Mouse (Mus musculus): ENCODE data around the gene Cmas. TPM values are rescaled to one million over a fixed set of nuclear protein-coding genes. Genes with fewer than 3 reads are reported as not detected.

The Cmas gene
- polyA plus RNA-seq, 2 experiments: 54.5 to 88.7 TPM

DNA sequence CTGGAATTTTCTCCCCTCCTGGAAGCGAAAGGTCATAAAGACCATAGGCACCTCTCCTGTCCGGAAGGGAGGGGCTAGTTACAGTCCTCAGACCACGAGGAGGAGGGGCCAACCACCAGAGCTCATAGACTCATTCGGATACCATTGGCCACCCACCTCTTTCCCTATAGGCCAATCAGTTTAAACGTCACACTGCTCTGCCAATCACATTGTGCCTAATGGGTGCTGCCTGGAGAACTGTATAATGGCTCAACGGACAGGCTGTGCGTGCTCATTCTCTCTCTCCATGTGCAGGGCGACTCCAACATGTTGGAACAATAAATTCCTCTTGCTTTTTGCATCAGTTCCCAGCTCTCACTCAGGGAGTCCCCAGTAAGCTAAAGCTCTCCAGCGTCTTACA lies 5.1 kb upstream of the Cmas start:
- no peak overlapping the region for H3K4me3 ChIP-seq (replicated peaks; ENCODE audit: low read length)
- TF ChIP-seq POLR2A (IDR thresholded peaks at IDR 0.05; ENCODE audit: borderline replicate concordance, extremely low read depth, insufficient read depth, insufficient read length): no peak

DNA sequence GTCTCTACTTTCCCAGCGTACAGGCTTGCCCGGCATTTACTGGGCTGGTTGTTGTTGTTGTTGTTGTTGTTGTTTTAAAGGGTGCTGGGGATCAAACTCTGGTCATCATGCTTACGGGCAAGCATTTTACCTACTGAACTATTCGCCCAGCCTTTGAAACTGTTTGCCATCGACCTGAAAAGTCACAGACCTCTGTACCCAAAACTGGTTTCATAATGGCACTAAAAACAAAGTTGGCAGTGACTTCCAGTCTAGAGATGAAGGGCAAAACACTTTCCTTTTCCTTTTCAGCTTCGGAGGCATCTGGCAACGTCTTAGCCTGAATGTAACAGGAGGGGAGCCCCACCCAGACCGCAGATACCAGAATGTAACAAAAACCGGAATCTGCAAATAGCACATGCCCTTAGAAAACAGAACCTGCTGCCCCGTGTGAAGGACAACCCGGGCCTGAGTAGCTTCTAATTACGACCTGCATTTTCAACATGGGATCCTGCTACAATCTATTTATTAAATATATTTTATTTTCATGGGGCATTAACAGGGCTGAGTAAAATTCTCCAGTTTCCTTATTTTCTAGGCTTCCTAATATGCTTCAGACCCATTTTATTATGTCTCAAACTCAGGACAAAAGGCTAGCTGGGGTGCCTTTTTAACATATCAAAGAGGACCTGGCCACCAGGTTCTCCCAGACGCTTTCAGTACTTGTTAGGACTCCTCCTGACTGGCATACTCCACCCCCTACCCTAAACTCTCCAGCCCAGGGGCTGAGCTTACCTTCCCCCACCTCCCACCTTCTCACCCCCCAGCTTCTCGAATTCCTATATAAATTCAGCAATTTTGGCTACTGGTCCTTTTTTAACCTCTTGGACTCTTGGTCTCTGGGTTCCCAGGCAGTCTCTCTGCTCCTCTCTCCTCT lies 3.9 kb upstream of the Cmas start:
- TF ChIP-seq POLR2A (IDR thresholded peaks at IDR 0.05; ENCODE audit: borderline replicate concordance, extremely low read depth, insufficient read depth, insufficient read length): no peak
- no peak for ATAC-seq (ENCODE audit: low FRiP score, low read depth)
- no peak overlapping the region for H3K27ac ChIP-seq (replicated peaks; ENCODE audit: low read depth, low read length)
- no peaks in the 10 kb centered on the region for H3K36me3 ChIP-seq (ENCODE audit: control insufficient read depth, insufficient read depth, low read length)
- no peak overlapping the region for H3K4me2 ChIP-seq (replicated peaks; ENCODE audit: low read depth, low read length, severe bottlenecking)
- 33% methylated on average over 14 of the region's 14 CpGs for WGBS
- DNase-seq (ENCODE audit: low spot score): no peak
- no peaks in the 10 kb centered on the region; the same call in 1 of the 2 replicates for H3K27me3 ChIP-seq (ENCODE audit: control insufficient read depth, insufficient read depth, low read length)
- H3K9ac ChIP-seq (ENCODE audit: low read depth, low read length, severe bottlenecking): no peak overlapping the region
- H3K9me3 ChIP-seq (ENCODE audit: control insufficient read depth, low read length): no peaks in the 10 kb centered on the region
- H3K4me1 ChIP-seq (ENCODE audit: control insufficient read depth, insufficient read depth, low read length): peaks cover 4% of the 10 kb centered on the region; the same call in 1 of the 2 replicates
- H3K4me3 ChIP-seq (replicated peaks; ENCODE audit: low read length): no peak overlapping the region

More for the DNA sequence above, 5.1 kb upstream of the Cmas start:
- Histone ChIP-seq H3K9ac (ENCODE audit: low read depth, low read length, severe bottlenecking) (no peak overlapping the region), H3K4me2 (replicated peaks; ENCODE audit: low read depth, low read length, severe bottlenecking) (no peak overlapping the region), H3K9me3 (ENCODE audit: control insufficient read depth, low read length) (no peaks in the 10 kb centered on the region), H3K27ac (replicated peaks; ENCODE audit: low read depth, low read length) (no peak overlapping the region), H3K27me3 (ENCODE audit: control insufficient read depth, insufficient read depth, low read length) (no peaks in the 10 kb centered on the region; the same call in 1 of the 2 replicates), H3K36me3 (ENCODE audit: control insufficient read depth, insufficient read depth, low read length) (no peaks in the 10 kb centered on the region), H3K4me1 (ENCODE audit: control insufficient read depth, insufficient read depth, low read length) (no peaks in the 10 kb centered on the region)
- ATAC-seq (ENCODE audit: low FRiP score, low read depth) (no peak), DNase-seq (ENCODE audit: low spot score) (no peak)
- WGBS: 59% methylated on average over 9 of the region's 9 CpGs

DNA sequence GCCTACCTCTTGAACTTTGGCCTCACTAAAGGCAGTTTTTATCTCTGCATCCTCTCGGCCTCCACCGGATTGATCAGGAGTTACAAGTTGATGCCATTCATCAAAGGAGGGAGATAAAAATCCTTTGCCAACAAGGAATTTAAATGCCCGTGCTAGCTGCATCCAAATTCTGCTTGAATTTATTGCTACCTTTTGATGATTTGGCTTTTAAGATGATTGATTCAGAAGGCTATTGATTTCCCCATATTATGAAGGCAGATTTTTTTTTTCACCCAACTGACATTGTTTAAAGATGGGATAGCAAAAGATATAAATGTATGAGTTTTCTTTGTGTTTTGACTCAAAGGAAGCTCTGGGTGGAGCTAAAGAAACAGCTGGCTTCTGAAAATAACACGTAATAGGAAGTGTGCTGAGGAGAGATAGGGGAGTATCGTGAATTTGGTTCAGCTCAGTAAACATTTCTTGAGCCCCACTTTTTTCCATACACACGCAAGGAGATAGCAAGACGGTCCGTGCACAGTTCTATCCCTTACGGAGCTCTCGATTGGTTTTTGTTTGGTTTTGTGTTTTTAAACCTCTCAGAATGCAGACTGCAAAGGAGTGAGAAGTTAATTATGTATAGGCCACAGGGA lies 964 bp downstream of the Cmas start:
- Histone ChIP-seq H3K4me1 (ENCODE audit: control insufficient read depth, insufficient read depth, low read length) (peaks cover 12% of the 10 kb centered on the region; the same call in 1 of the 2 replicates), H3K36me3 (ENCODE audit: control insufficient read depth, insufficient read depth, low read length) (peaks cover 25% of the 10 kb centered on the region), H3K9ac (ENCODE audit: low read depth, low read length, severe bottlenecking) (peak overlapping the region; percentile 90), H3K9me3 (ENCODE audit: control insufficient read depth, low read length) (no peaks in the 10 kb centered on the region), H3K4me2 (replicated peaks; ENCODE audit: low read depth, low read length, severe bottlenecking) (peak overlapping the region; percentile 64), H3K4me3 (replicated peaks; ENCODE audit: low read length) (peak overlapping the region; percentile 87), H3K27ac (replicated peaks; ENCODE audit: low read depth, low read length) (no peak overlapping the region), H3K27me3 (ENCODE audit: control insufficient read depth, insufficient read depth, low read length) (no peaks in the 10 kb centered on the region; the same call in 1 of the 2 replicates)
- WGBS: 49% methylated on average over 10 of the region's 10 CpGs
- no peak for TF ChIP-seq POLR2A (IDR thresholded peaks at IDR 0.05; ENCODE audit: borderline replicate concordance, extremely low read depth, insufficient read depth, insufficient read length)
- no peak for ATAC-seq (ENCODE audit: low FRiP score, low read depth)
- DNase-seq (ENCODE audit: low spot score): peak; percentile 25

DNA sequence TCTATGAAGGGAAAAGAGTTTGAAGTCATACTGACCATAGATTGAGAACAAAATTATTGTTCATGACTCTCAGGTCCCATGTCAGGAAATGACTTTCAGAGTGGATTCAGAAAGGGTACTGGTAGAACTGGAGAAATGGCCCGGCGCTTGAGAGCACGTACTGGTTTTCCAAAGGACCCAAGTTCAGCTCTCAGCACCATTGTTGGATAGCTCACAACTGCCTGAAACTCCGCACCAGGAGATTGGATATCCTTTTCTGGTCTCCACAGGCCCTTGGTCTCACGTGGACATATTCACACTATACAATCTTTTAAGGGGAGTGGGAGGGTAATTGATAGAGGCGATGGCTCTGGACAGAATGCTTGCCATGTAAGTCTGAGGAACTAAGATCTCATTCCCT lies 1.5 kb downstream of the Cmas start:
- no peak overlapping the region for H3K9ac ChIP-seq (ENCODE audit: low read depth, low read length, severe bottlenecking)
- H3K27me3 ChIP-seq (ENCODE audit: control insufficient read depth, insufficient read depth, low read length): no peaks in the 10 kb centered on the region; the same call in 1 of the 2 replicates
- WGBS: 90% methylated on average over 6 of the region's 6 CpGs

DNA sequence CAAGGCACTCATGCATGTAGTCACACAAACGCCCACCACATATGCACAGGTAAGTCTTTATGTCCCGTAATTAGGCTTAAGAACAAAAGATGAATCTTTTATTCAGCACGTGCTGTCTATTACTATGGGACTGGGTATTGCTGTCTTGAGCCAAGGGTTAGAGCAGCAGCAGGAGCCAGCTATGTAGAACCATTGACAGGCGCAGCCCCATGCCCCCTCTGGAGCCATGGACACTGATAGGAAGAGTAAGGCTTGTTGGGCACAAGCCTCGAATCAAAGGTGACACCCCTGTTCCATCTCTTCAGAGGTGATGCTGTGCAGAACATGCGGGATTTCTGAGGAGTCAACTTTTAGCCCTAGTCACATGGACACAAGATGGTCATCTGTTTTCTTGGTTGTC lies 2.1 kb downstream of the Cmas start:
- H3K4me1 ChIP-seq (ENCODE audit: control insufficient read depth, insufficient read depth, low read length): peaks cover 12% of the 10 kb centered on the region; the same call in 1 of the 2 replicates
- ATAC-seq (ENCODE audit: low FRiP score, low read depth) (no peak), DNase-seq (ENCODE audit: low spot score) (no peak)
- no peak for TF ChIP-seq POLR2A (IDR thresholded peaks at IDR 0.05; ENCODE audit: borderline replicate concordance, extremely low read depth, insufficient read depth, insufficient read length)
- H3K36me3 ChIP-seq (ENCODE audit: control insufficient read depth, insufficient read depth, low read length): peaks cover 25% of the 10 kb centered on the region
- no peak overlapping the region for H3K4me3 ChIP-seq (replicated peaks; ENCODE audit: low read length)
- H3K9ac ChIP-seq (ENCODE audit: low read depth, low read length, severe bottlenecking): no peak overlapping the region
- WGBS: 97% methylated on average over 6 of the region's 6 CpGs
- H3K4me2 ChIP-seq (replicated peaks; ENCODE audit: low read depth, low read length, severe bottlenecking): no peak overlapping the region
- no peaks in the 10 kb centered on the region; the same call in 1 of the 2 replicates for H3K27me3 ChIP-seq (ENCODE audit: control insufficient read depth, insufficient read depth, low read length)
- H3K9me3 ChIP-seq (ENCODE audit: control insufficient read depth, low read length): no peaks in the 10 kb centered on the region
- H3K27ac ChIP-seq (replicated peaks; ENCODE audit: low read depth, low read length): no peak overlapping the region

More for the DNA sequence above, 1.5 kb downstream of the Cmas start:
- ATAC-seq (ENCODE audit: low FRiP score, low read depth) (no peak), DNase-seq (ENCODE audit: low spot score) (no peak)
- peak overlapping the region; percentile 64 for H3K4me2 ChIP-seq (replicated peaks; ENCODE audit: low read depth, low read length, severe bottlenecking)
- peaks cover 25% of the 10 kb centered on the region for H3K36me3 ChIP-seq (ENCODE audit: control insufficient read depth, insufficient read depth, low read length)
- peaks cover 12% of the 10 kb centered on the region; the same call in 1 of the 2 replicates for H3K4me1 ChIP-seq (ENCODE audit: control insufficient read depth, insufficient read depth, low read length)
- H3K9me3 ChIP-seq (ENCODE audit: control insufficient read depth, low read length): no peaks in the 10 kb centered on the region
- H3K4me3 ChIP-seq (replicated peaks; ENCODE audit: low read length): 0 out of 2 replicates have a peak overlapping the region, but pooled peaks have one; percentile 87
- TF ChIP-seq POLR2A (IDR thresholded peaks at IDR 0.05; ENCODE audit: borderline replicate concordance, extremely low read depth, insufficient read depth, insufficient read length): no peak
- H3K27ac ChIP-seq (replicated peaks; ENCODE audit: low read depth, low read length): no peak overlapping the region

Data from limb, embryonic 14.5 days (tissue).